In genomic region chr8:61041951-61042350, GRCm38 (mm10) we compare ENCODE assay signal across 8 mouse cellular contexts. TPM values are rescaled to one million over a fixed set of nuclear protein-coding genes. Genes with fewer than 3 reads are reported as not detected.
A peak's percentile ranks its signal among the peaks of the same experiment; 100 is the strongest.
DNase-seq lines count a peak whose midpoint lies in the region; ATAC-seq and TF ChIP-seq lines count a peak whose summit lies in the region.
"Had no signal": no experiment of that assay in that cellular context is flagged by ENCODE, and none has a peak within 500 bp of the region (broad histone marks: within the 10 kb centered on the region; RNA-seq: fewer than 3 reads in every experiment).

No protein-coding gene starts in this region.

- no peak overlapping the region for H3K4me2 ChIP-seq in forebrain, embryonic 13.5 days
- no peak overlapping the region for H3K4me2 ChIP-seq in liver, embryonic 14.5 days (ENCODE audit: low read depth)
- H3K4me2 ChIP-seq: heart, embryonic 15.5 days had no signal

- peak; percentile 47 for TF ChIP-seq CTCF in C2C12 (IDR thresholded peaks at IDR 0.05; ENCODE audit: control insufficient read depth, insufficient read depth, insufficient read length)
- TF ChIP-seq CTCF in brain, embryonic 14.5 days (IDR thresholded peaks at IDR 0.05; ENCODE audit: borderline replicate concordance, extremely low read depth, insufficient read depth, insufficient read length), result peak; percentile 73; the same call in 1 of the 2 replicates
- peak; percentile 73 for TF ChIP-seq CTCF in liver, embryonic 14.5 days (IDR thresholded peaks at IDR 0.05; ENCODE audit: low read depth)

- no peak overlapping the region for H3K4me3 ChIP-seq in C2C12 (ENCODE audit: insufficient read depth, poor library complexity, severe bottlenecking)
- no peak overlapping the region for H3K4me3 ChIP-seq in forebrain, embryonic 13.5 days
- no peak overlapping the region for H3K4me3 ChIP-seq in liver, embryonic 14.5 days (ENCODE audit: insufficient read depth in 1 of 2, low read depth in 2 of 2, low read length in 2 of 2)
- H3K4me3 ChIP-seq: heart, embryonic 15.5 days had no signal

- no peak overlapping the region for H3ac ChIP-seq in C2C12 (ENCODE audit: control insufficient read depth, insufficient read length, low read depth)

- no peaks in the 10 kb centered on the region for H3K27me3 ChIP-seq in C2C12 (ENCODE audit: control insufficient read depth, insufficient read depth, insufficient read length)
- H3K27me3 ChIP-seq in forebrain, embryonic 13.5 days, result no peaks in the 10 kb centered on the region
- H3K27me3 ChIP-seq in liver, embryonic 14.5 days (ENCODE audit: control insufficient read depth, insufficient read depth, low read length), result no peaks in the 10 kb centered on the region
- H3K27me3 ChIP-seq: heart, embryonic 15.5 days had no signal

- TF ChIP-seq EP300 in liver, embryonic 14.5 days (IDR thresholded peaks at IDR 0.05; ENCODE audit: low read depth), result no peak

- no peak overlapping the region for H3K9ac ChIP-seq in forebrain, embryonic 13.5 days
- H3K9ac ChIP-seq in liver, embryonic 14.5 days (replicated peaks), result no peak overlapping the region
- H3K9ac ChIP-seq: heart, embryonic 15.5 days had no signal

- H3K27ac ChIP-seq in forebrain, embryonic 13.5 days, result no peak overlapping the region
- H3K27ac ChIP-seq in liver, embryonic 14.5 days, result no peak overlapping the region
- H3K27ac ChIP-seq: heart, embryonic 15.5 days had no signal

- H3K9me3 ChIP-seq in forebrain, embryonic 13.5 days (replicated peaks), result no peaks in the 10 kb centered on the region
- H3K9me3 ChIP-seq in liver, embryonic 14.5 days (ENCODE audit: control insufficient read depth, low read length), result no peaks in the 10 kb centered on the region
- H3K9me3 ChIP-seq: heart, embryonic 15.5 days had no signal

- H3K79me3 ChIP-seq in C2C12 (ENCODE audit: low read depth), result no peaks in the 10 kb centered on the region

- DNase-seq in 3T3-L1 (ENCODE audit: low read depth, low spot score), result peak; percentile 78
- peak; percentile 88 for DNase-seq in brain, embryonic 14.5 days (ENCODE audit: low read depth)
- peak; percentile 84 for DNase-seq in kidney, postnatal 10 days
- DNase-seq in liver, embryonic 14.5 days (ENCODE audit: low read depth in 3 of 3, low spot score in 3 of 3), result peak; percentile 23 to 38 (median 36)
- DNase-seq in retina, embryonic 14.5 days (ENCODE audit: low spot score), result peak; percentile 87

- peak; percentile 65; the same call in 1 of the 2 replicates for ATAC-seq in forebrain, embryonic 13.5 days
- no peak for ATAC-seq in liver, embryonic 14.5 days (ENCODE audit: insufficient read depth)

- no peak for TF ChIP-seq POLR2A in brain, embryonic 14.5 days (IDR thresholded peaks at IDR 0.05; ENCODE audit: borderline replicate concordance, extremely low read depth, insufficient read depth, insufficient read length, poor library complexity, severe bottlenecking)

- no peaks in the 10 kb centered on the region for H3K36me3 ChIP-seq in C2C12 (ENCODE audit: control insufficient read depth, insufficient read depth)
- 0 out of 2 replicates have a peak, but pooled peaks cover 6% of the 10 kb centered on the region for H3K36me3 ChIP-seq in forebrain, embryonic 13.5 days (ENCODE audit: poor library complexity, severe bottlenecking)
- H3K36me3 ChIP-seq in liver, embryonic 14.5 days (replicated peaks; ENCODE audit: control insufficient read depth, insufficient read depth, low read depth), result no peaks in the 10 kb centered on the region

- H3K4me1 ChIP-seq in forebrain, embryonic 13.5 days, result peaks cover 3% of the 10 kb centered on the region; the same call in 1 of the 2 replicates
- peaks cover 0 to 4% of the 10 kb centered on the region in 2 experiments; a peak in 3 of 4 replicates for H3K4me1 ChIP-seq in liver, embryonic 14.5 days (replicated peaks; ENCODE audit: control insufficient read depth in 2 of 2, insufficient read depth in 2 of 2, low read length in 1 of 2)
- H3K4me1 ChIP-seq: heart, embryonic 15.5 days had no signal

- no peaks in the 10 kb centered on the region for H3K79me2 ChIP-seq in C2C12 (ENCODE audit: control insufficient read depth, insufficient read depth)

TF ChIP-seq in C2C12, 6 proteins besides CTCF, POLR2A, EP300 and RAD21:
- no peak for TF ChIP-seq MAX (IDR thresholded peaks at IDR 0.05)
- no peak for TF ChIP-seq CEBPB (IDR thresholded peaks at IDR 0.05; ENCODE audit: low read depth)
- no peak for TF ChIP-seq MYOD1 (IDR thresholded peaks at IDR 0.05; ENCODE audit: control insufficient read depth, insufficient read length, low read depth)
- TF ChIP-seq USF1 (IDR thresholded peaks at IDR 0.05; ENCODE audit: low read depth), result no peak
- TF ChIP-seq FOSL1 (IDR thresholded peaks at IDR 0.05; ENCODE audit: insufficient read depth, low read length, poor library complexity, severe bottlenecking), result no peak
- no peak for TF ChIP-seq MYOG (IDR thresholded peaks at IDR 0.05; ENCODE audit: control insufficient read depth, extremely low read depth, insufficient read length)

RNA-seq across cellular contexts. Expression of gene Nek1, which starts 49.0 kb away (rescaled TPM):
- polyA plus RNA-seq in C2C12 (2012; fragmentation: generic; extraction: Trizol), result 1.5 TPM
- polyA plus RNA-seq in brain, embryonic 14.5 days (2012; rRNA removed), result 10.9 and 14.8 TPM in 2 replicates
- 18.3 and 23.4 TPM in 2 replicates for polyA plus RNA-seq in forebrain, embryonic 13.5 days (2015; fragmentation: Nextera tagmentation; extraction: Ambion mirVana)
- 1.5 and 2.6 TPM in 2 replicates for polyA plus RNA-seq in liver, embryonic 14.5 days (2012; rRNA removed)
- 6.7 and 8.5 TPM in 2 replicates for polyA plus RNA-seq in liver, embryonic 14.5 days (2014; fragmentation: Nextera tagmentation; extraction: Ambion mirVana)

RNA-seq across cellular contexts. Expression of gene Clcn3, which starts 58.9 kb away (rescaled TPM):
- 4.4 TPM for polyA plus RNA-seq in C2C12 (2012; fragmentation: generic; extraction: Trizol)
- 35.8 and 47.3 TPM in 2 replicates for polyA plus RNA-seq in brain, embryonic 14.5 days (2012; rRNA removed)
- 48.7 and 53.2 TPM in 2 replicates for polyA plus RNA-seq in forebrain, embryonic 13.5 days (2015; fragmentation: Nextera tagmentation; extraction: Ambion mirVana)
- 19.2 and 28.1 TPM in 2 replicates for polyA plus RNA-seq in liver, embryonic 14.5 days (2012; rRNA removed)
- 34.6 and 38.2 TPM in 2 replicates for polyA plus RNA-seq in liver, embryonic 14.5 days (2014; fragmentation: Nextera tagmentation; extraction: Ambion mirVana)

Comparison
In these comparisons a context has a peak if more than half of its experiments do, and no peak if none do; other contexts are left out.
1. DNase-seq: peak in every context shown above with its lines; median percentile 88 in brain, embryonic 14.5 days; 87 in retina, embryonic 14.5 days; 84 in kidney, postnatal 10 days; 78 in 3T3-L1; 36 in liver, embryonic 14.5 days.